Mouse (Mus musculus) neutrophil, adult 59 days (primary cell): Measurements from ENCODE around the gene Tpm3-rs7. TPM values are rescaled to one million over a fixed set of nuclear protein-coding genes. Genes with fewer than 3 reads are reported as not detected.

Source experiments
- total RNA-seq, 2 experiments: library from RNA; stranded (reverse); gene quantifications; 1 replicate in 1 of 2; 2 replicates in 1 of 2; pipeline ENCODE4 v1.2.4; 2023

Gene Tpm3-rs7
- 100 to 1,000 TPM; 111 to 122 TPM for total RNA-seq

DNA sequence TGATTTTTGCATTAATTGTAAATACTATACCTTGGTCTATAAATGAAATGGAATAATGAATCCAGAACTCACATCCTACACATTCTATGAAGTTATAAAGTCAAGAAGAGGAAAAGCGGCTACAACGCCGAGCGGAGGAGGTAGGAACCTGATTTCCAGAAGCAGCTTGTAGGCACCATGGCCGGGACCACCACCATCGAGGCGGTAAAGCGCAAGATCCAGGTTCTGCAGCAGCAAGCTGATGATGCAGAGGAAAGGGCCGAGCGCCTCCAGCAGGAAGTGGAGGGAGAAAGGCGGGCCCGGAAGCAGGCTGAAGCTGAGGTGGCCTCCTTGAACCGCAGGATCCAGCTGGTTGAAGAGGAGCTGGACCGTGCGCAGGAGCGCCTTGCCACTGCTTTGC is at the start of gene Tpm3-rs7:
Gene Tpm3-rs7 (plus strand): TSS at position 110 of the 400 bp plus-strand sequence.

